Comparison of ENCODE assay signal across 31 mouse cellular contexts in genomic region chr2:58510192-58510591, GRCm38 (mm10). TPM values are rescaled to one million over a fixed set of nuclear protein-coding genes. Genes with fewer than 3 reads are reported as not detected.
A peak's percentile ranks its signal among the peaks of the same experiment; 100 is the strongest.
DNase-seq lines count a peak whose midpoint lies in the region; ATAC-seq and TF ChIP-seq lines count a peak whose summit lies in the region.
"Had no signal": no experiment of that assay in that cellular context is flagged by ENCODE, and none has a peak within 500 bp of the region (broad histone marks: within the 10 kb centered on the region; RNA-seq: fewer than 3 reads in every experiment).

No protein-coding gene starts in this region.

- no peaks in the 10 kb centered on the region for H3K27me3 ChIP-seq in heart, adult 2 months (ENCODE audit: control insufficient read depth, insufficient read depth, low read length)
- H3K27me3 ChIP-seq in kidney, postnatal 0 days (ENCODE audit: insufficient read depth, low read length), result no peaks in the 10 kb centered on the region
- no peaks in the 10 kb centered on the region for H3K27me3 ChIP-seq in kidney, adult 2 months (replicated peaks; ENCODE audit: control insufficient read depth, insufficient read depth, low read length)
- H3K27me3 ChIP-seq in heart, postnatal 0 days (ENCODE audit: control insufficient read depth, insufficient read depth, low read length), result no peaks in the 10 kb centered on the region
- H3K27me3 ChIP-seq: embryonic facial prominence, embryonic 13.5 days; forebrain, embryonic 12.5 days; limb, embryonic 13.5 days; liver, embryonic 13.5 days had no signal

- no peak for DNase-seq in heart, adult 2 months
- DNase-seq in heart, adult 9 months (ENCODE audit: low spot score in 2 of 2), result no peak
- DNase-seq in kidney, postnatal 0 days (ENCODE audit: low spot score), result peak; percentile 43
- no peak for DNase-seq in kidney, adult 2 months
- peak; percentile 53 for DNase-seq in Muller cell, postnatal 12 days (ENCODE audit: inconsistent ontology term)
- DNase-seq in heart, postnatal 0 days (ENCODE audit: low spot score), result no peak
- no peak for DNase-seq in testis, postnatal 14 days (ENCODE audit: low spot score)
- DNase-seq: adrenal gland, postnatal 10 days; B cell, adult 2 months; cerebellum, adult 8-10 months; cerebellum, postnatal 36 days; embryo, embryonic 11 days; kidney, adult 18-20 months; kidney, postnatal 25 days; liver, embryonic 13.5 days; lung, adult 2 months; thymus, postnatal 14 days had no signal

- H3K79me2 ChIP-seq in heart, adult 2 months (replicated peaks; ENCODE audit: control insufficient read depth, insufficient read depth, low read length), result peaks cover 3% of the 10 kb centered on the region

- TF ChIP-seq POLR2A in heart, adult 2 months (IDR thresholded peaks at IDR 0.05; ENCODE audit: insufficient read depth, low read depth, low read length), result no peak
- no peak for TF ChIP-seq POLR2A in kidney, adult 2 months (IDR thresholded peaks at IDR 0.05; ENCODE audit: low read depth, low read length)

- peak overlapping the region; percentile 21; the same call in 1 of the 2 replicates for H3K27ac ChIP-seq in heart, adult 2 months
- H3K27ac ChIP-seq in kidney, postnatal 0 days, result no peak overlapping the region
- H3K27ac ChIP-seq in kidney, adult 2 months (ENCODE audit: insufficient read depth, low read depth, low read length), result no peak overlapping the region
- H3K27ac ChIP-seq in heart, postnatal 0 days (ENCODE audit: low read depth), result peak overlapping the region; percentile 62; the same call in 1 of the 2 replicates
- H3K27ac ChIP-seq: embryonic facial prominence, embryonic 13.5 days; forebrain, embryonic 12.5 days; hindbrain, embryonic 14.5 days; limb, embryonic 13.5 days; liver, embryonic 13.5 days; macrophage had no signal

- no peaks in the 10 kb centered on the region for H3K9me3 ChIP-seq in kidney, postnatal 0 days (replicated peaks; ENCODE audit: low read length)
- no peaks in the 10 kb centered on the region for H3K9me3 ChIP-seq in heart, postnatal 0 days (replicated peaks; ENCODE audit: control insufficient read depth, low read length)
- H3K9me3 ChIP-seq: embryonic facial prominence, embryonic 13.5 days; forebrain, embryonic 12.5 days; limb, embryonic 13.5 days; liver, embryonic 13.5 days had no signal

- ATAC-seq in kidney, postnatal 0 days (replicated peaks; ENCODE audit: low FRiP score, low read depth), result no peak
- no peak for ATAC-seq in heart, postnatal 0 days (ENCODE audit: insufficient read depth, low read depth)
- ATAC-seq: activated CD4-positive, CD25-positive, alpha-beta regulatory T cell, adult 4 months; inflammation-experienced regulatory T-cells, adult 6 months; midbrain, embryonic 16.5 days had no signal

- H3K4me2 ChIP-seq in kidney, postnatal 0 days (ENCODE audit: low read length), result no peak overlapping the region
- peak overlapping the region; percentile 52 for H3K4me2 ChIP-seq in heart, postnatal 0 days (ENCODE audit: low read depth, low read length)
- H3K4me2 ChIP-seq: embryonic facial prominence, embryonic 13.5 days; forebrain, embryonic 12.5 days; hindbrain, embryonic 14.5 days; limb, embryonic 13.5 days; liver, embryonic 13.5 days had no signal

- WGBS in heart, adult 2 months, result 60% methylated on average over 8 of the region's 8 CpGs
- 57% methylated on average over 8 of the region's 8 CpGs for WGBS in kidney, postnatal 0 days
- WGBS in kidney, adult 2 months, result 70% methylated on average over 8 of the region's 8 CpGs
- 49% methylated on average over 8 of the region's 8 CpGs for WGBS in heart, postnatal 0 days

- intact Hi-C loops in heart, adult 2 months (cut with DNase I), result no loop called here

- no peak overlapping the region for H3K9ac ChIP-seq in heart, adult 2 months (ENCODE audit: low read depth, low read length)
- no peak overlapping the region for H3K9ac ChIP-seq in kidney, postnatal 0 days (ENCODE audit: low read depth, low read length)
- H3K9ac ChIP-seq in heart, postnatal 0 days (replicated peaks; ENCODE audit: low read depth, low read length), result no peak overlapping the region
- H3K9ac ChIP-seq: embryonic facial prominence, embryonic 13.5 days; forebrain, embryonic 12.5 days; hindbrain, embryonic 14.5 days; limb, embryonic 13.5 days; liver, embryonic 13.5 days had no signal

- TF ChIP-seq EP300 in heart, adult 2 months (IDR thresholded peaks at IDR 0.05; ENCODE audit: insufficient read depth, low read depth, low read length), result no peak
- TF ChIP-seq EP300 in heart, postnatal 0 days (IDR thresholded peaks at IDR 0.05; ENCODE audit: low read depth), result no peak

- H3K4me1 ChIP-seq in heart, adult 2 months (ENCODE audit: control insufficient read depth, insufficient read depth, low read length), result peaks cover 27% of the 10 kb centered on the region
- peaks cover 3% of the 10 kb centered on the region for H3K4me1 ChIP-seq in kidney, postnatal 0 days (replicated peaks; ENCODE audit: insufficient read depth, low read length)
- peaks cover 11% of the 10 kb centered on the region; the same call in 1 of the 2 replicates for H3K4me1 ChIP-seq in kidney, adult 2 months (ENCODE audit: control insufficient read depth, insufficient read depth, low read length)
- peaks cover 56% of the 10 kb centered on the region for H3K4me1 ChIP-seq in heart, postnatal 0 days (ENCODE audit: control insufficient read depth, insufficient read depth)
- H3K4me1 ChIP-seq: forebrain, embryonic 12.5 days had no signal

- TF ChIP-seq CTCF in heart, adult 2 months (IDR thresholded peaks at IDR 0.05), result no peak
- TF ChIP-seq CTCF in kidney, postnatal 0 days (IDR thresholded peaks at IDR 0.05; ENCODE audit: low read depth), result no peak
- TF ChIP-seq CTCF in kidney, adult 2 months (conservative IDR thresholded peaks at IDR 0.05; ENCODE audit: insufficient read depth, insufficient read length, low read depth, low read length), result no peak
- TF ChIP-seq CTCF in heart, postnatal 0 days (IDR thresholded peaks at IDR 0.05; ENCODE audit: low read depth), result no peak

- H3K36me3 ChIP-seq in heart, adult 2 months (ENCODE audit: control insufficient read depth, insufficient read depth, low read length), result peaks cover 29% of the 10 kb centered on the region
- H3K36me3 ChIP-seq in kidney, postnatal 0 days (ENCODE audit: insufficient read depth, low read length), result no peaks in the 10 kb centered on the region
- H3K36me3 ChIP-seq in kidney, adult 2 months (ENCODE audit: control insufficient read depth, insufficient read depth, low read length), result no peaks in the 10 kb centered on the region
- no peaks in the 10 kb centered on the region; the same call in 1 of the 2 replicates for H3K36me3 ChIP-seq in heart, postnatal 0 days (replicated peaks; ENCODE audit: control insufficient read depth, insufficient read depth, low read length)
- H3K36me3 ChIP-seq: forebrain, embryonic 12.5 days; liver, embryonic 13.5 days had no signal

- no peak overlapping the region for H3K4me3 ChIP-seq in heart, adult 2 months
- H3K4me3 ChIP-seq in kidney, postnatal 0 days (replicated peaks; ENCODE audit: low read depth, low read length), result no peak overlapping the region
- H3K4me3 ChIP-seq in kidney, adult 2 months (ENCODE audit: insufficient read depth, low read depth, low read length), result no peak overlapping the region
- H3K4me3 ChIP-seq in heart, postnatal 0 days (ENCODE audit: low read depth, low read length), result no peak overlapping the region
- H3K4me3 ChIP-seq: embryonic facial prominence, embryonic 13.5 days; erythroblast, embryonic 14.5 days; forebrain, embryonic 12.5 days; limb, embryonic 13.5 days; liver, embryonic 13.5 days had no signal

RNA-seq across cellular contexts. Expression of gene Gm17409, which starts 40.3 kb away (rescaled TPM):
- not detected for total RNA-seq in heart, adult 2 months (2021)
- polyA plus RNA-seq in heart, adult 2 months (2012; rRNA removed), result not detected in 2 replicates
- not detected in 2 replicates for polyA plus RNA-seq in kidney, postnatal 0 days (2015; fragmentation: Nextera tagmentation; extraction: Ambion mirVana)
- not detected in 2 replicates for polyA plus RNA-seq in kidney, adult 2 months (2012; rRNA removed)
- not detected in 2 replicates for total RNA-seq in heart, postnatal 0 days (2014; rRNA removed; ENCODE audit: low replicate concordance)
- polyA plus RNA-seq in heart, postnatal 0 days (2015; fragmentation: Nextera tagmentation; extraction: Ambion mirVana), result not detected in 2 replicates
- total RNA-seq: adrenal gland, postnatal 10 days; granulocyte monocyte progenitor cell, adult 5-6 weeks; left cerebral cortex, adult 18-20 months; left cerebral cortex, postnatal 25 days; MEL had no signal
- polyA plus RNA-seq: activated CD4-positive, CD25-positive, alpha-beta regulatory T cell, adult 4 months; embryonic facial prominence, embryonic 13.5 days; erythroblast, embryonic 14.5 days; hindbrain, embryonic 14.5 days; inflammation-experienced regulatory T-cells, adult 6 months; limb, embryonic 13.5 days; liver, embryonic 13.5 days; lung, adult 2 months; macrophage; midbrain, embryonic 16.5 days; spleen, adult 2 months had no signal

RNA-seq across cellular contexts. Expression of gene Acvr1, which starts 56.8 kb away (rescaled TPM):
- 10 to 100 TPM; 14.6 to 15.7 TPM for total RNA-seq in heart, adult 2 months (2021)
- 7.4 and 12.1 TPM in 2 replicates for polyA plus RNA-seq in heart, adult 2 months (2012; rRNA removed)
- polyA plus RNA-seq in kidney, postnatal 0 days (2015; fragmentation: Nextera tagmentation; extraction: Ambion mirVana), result 5.4 and 5.5 TPM in 2 replicates
- polyA plus RNA-seq in kidney, adult 2 months (2012; rRNA removed), result 5.6 and 6.3 TPM in 2 replicates
- total RNA-seq in heart, postnatal 0 days (2014; rRNA removed; ENCODE audit: low replicate concordance), result 13.5 and 20.9 TPM in 2 replicates
- 5.0 and 5.9 TPM in 2 replicates for polyA plus RNA-seq in heart, postnatal 0 days (2015; fragmentation: Nextera tagmentation; extraction: Ambion mirVana)
- total RNA-seq: MEL had no signal
- polyA plus RNA-seq: erythroblast, embryonic 14.5 days had no signal

RNA-seq across cellular contexts. Expression of gene Upp2, which starts 56.9 kb away (rescaled TPM):
- 1 to 10 TPM; 2.2 to 3.3 TPM for total RNA-seq in heart, adult 2 months (2021)
- polyA plus RNA-seq in heart, adult 2 months (2012; rRNA removed), result 3.0 and 5.1 TPM in 2 replicates
- polyA plus RNA-seq in kidney, postnatal 0 days (2015; fragmentation: Nextera tagmentation; extraction: Ambion mirVana), result 9.6 and 10.4 TPM in 2 replicates
- 14.0 and 15.5 TPM in 2 replicates for polyA plus RNA-seq in kidney, adult 2 months (2012; rRNA removed)
- total RNA-seq in heart, postnatal 0 days (2014; rRNA removed; ENCODE audit: low replicate concordance), result 0.92 and 1.2 TPM in 2 replicates
- 4.3 and 6.4 TPM in 2 replicates for polyA plus RNA-seq in heart, postnatal 0 days (2015; fragmentation: Nextera tagmentation; extraction: Ambion mirVana)
- total RNA-seq: MEL had no signal
- polyA plus RNA-seq: erythroblast, embryonic 14.5 days had no signal

Comparison
In these comparisons a context has a peak if more than half of its experiments do, and no peak if none do; other contexts are left out.
1. DNase-seq: peak in kidney, postnatal 0 days (single experiment) and Muller cell, postnatal 12 days (single experiment); none in heart, adult 2 months (0 of 2), heart, adult 9 months (0 of 2), kidney, adult 2 months (single experiment), heart, postnatal 0 days (single experiment) and testis, postnatal 14 days (single experiment).
2. H3K27ac ChIP-seq: peak in heart, adult 2 months (single experiment) and heart, postnatal 0 days (single experiment); none in kidney, postnatal 0 days (single experiment) and kidney, adult 2 months (single experiment).